Mouse (Mus musculus) bone marrow macrophage, adult 2 months (primary cell): ENCODE measurements around the gene Got1.

Experiments used
- CTCF ChIP-seq: IDR thresholded peaks from 2 replicates; pipeline ENCODE4 v1.5.1; 2012; ENCODE audit warnings: low read depth, mild to moderate bottlenecking, low read length, moderate library complexity
- POLR2A ChIP-seq: IDR thresholded peaks from 2 replicates; pipeline ENCODE4 v1.6.1; 2012; ENCODE audit warnings: mild to moderate bottlenecking, low read depth, low read length, borderline replicate concordance

GRCm38 (mm10) chr19:43460481-43460880 is 63.9 kb downstream of the Got1 start:
- TF ChIP-seq POLR2A = no peak
- TF ChIP-seq CTCF = no peak
